Comparison of ENCODE assay signal across 8 mouse cellular contexts in the genomic region with DNA sequence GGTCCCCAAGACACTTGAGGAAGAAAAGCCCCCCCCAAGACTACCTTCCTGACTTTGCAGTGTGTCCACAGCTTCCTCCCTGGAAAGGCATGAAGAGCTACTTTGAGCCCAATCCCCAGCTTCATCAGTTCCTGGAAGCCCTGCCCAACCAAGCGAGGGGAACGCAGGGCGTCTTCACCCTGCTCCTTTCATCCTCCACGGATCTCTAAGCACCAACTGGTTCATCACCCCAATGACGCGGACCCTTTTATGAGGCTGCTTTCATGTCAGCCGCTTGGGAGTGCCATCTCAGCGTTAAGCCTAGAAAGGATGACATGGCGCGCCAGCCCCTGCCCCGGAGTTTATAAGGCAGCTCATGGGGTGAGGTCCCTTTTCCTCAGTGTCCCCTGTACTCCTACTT. TPM values are rescaled to one million over a fixed set of nuclear protein-coding genes. Genes with fewer than 3 reads are reported as not detected.
DNase-seq lines count a peak whose midpoint lies in the region; ATAC-seq and TF ChIP-seq lines count a peak whose summit lies in the region.

A gene (minus strand): TSS at position 187 of the 400 bp plus-strand sequence.

- H3K27ac ChIP-seq in heart, adult 2 months = peak within 1 kb of the TSS; percentile 92
- H3K27ac ChIP-seq in forebrain, embryonic 12.5 days = peak within 1 kb of the TSS; percentile 92
- peak within 1 kb of the TSS; percentile 96 for H3K27ac ChIP-seq in hindbrain, embryonic 10.5 days
- peak within 1 kb of the TSS; percentile 95 for H3K27ac ChIP-seq in limb, embryonic 15.5 days
- H3K27ac ChIP-seq in small intestine, adult 2 months (ENCODE audit: insufficient read depth, low read depth, low read length) = peak within 1 kb of the TSS; percentile 94

- H3K36me3 ChIP-seq in heart, adult 2 months (ENCODE audit: control insufficient read depth, insufficient read depth, low read length) = peaks cover 2% of the 10 kb centered on the region; the same call in 1 of the 2 replicates
- H3K36me3 ChIP-seq in G1E (replicated peaks) = peaks cover 36% of the 10 kb centered on the region
- H3K36me3 ChIP-seq in forebrain, embryonic 12.5 days (replicated peaks) = peaks cover 4% of the 10 kb centered on the region
- H3K36me3 ChIP-seq in hindbrain, embryonic 10.5 days = peaks cover 20% of the 10 kb centered on the region
- H3K36me3 ChIP-seq in limb, embryonic 15.5 days = peaks cover 9% of the 10 kb centered on the region
- H3K36me3 ChIP-seq in small intestine, adult 2 months (ENCODE audit: control insufficient read depth, insufficient read depth, low read length) = peaks cover 11% of the 10 kb centered on the region

- H3K27me3 ChIP-seq in heart, adult 2 months (ENCODE audit: control insufficient read depth, insufficient read depth, low read length) = no peaks in the 10 kb centered on the region
- H3K27me3 ChIP-seq in G1E (ENCODE audit: insufficient read depth, low read length) = no peaks in the 10 kb centered on the region
- H3K27me3 ChIP-seq in forebrain, embryonic 12.5 days = no peaks in the 10 kb centered on the region
- no peaks in the 10 kb centered on the region for H3K27me3 ChIP-seq in hindbrain, embryonic 10.5 days (ENCODE audit: insufficient read depth, poor library complexity, severe bottlenecking)
- no peaks in the 10 kb centered on the region for H3K27me3 ChIP-seq in limb, embryonic 15.5 days
- no peaks in the 10 kb centered on the region for H3K27me3 ChIP-seq in small intestine, adult 2 months (ENCODE audit: control insufficient read depth, insufficient read depth, low read length)

- H3K4me1 ChIP-seq in heart, adult 2 months (ENCODE audit: control insufficient read depth, insufficient read depth, low read length) = peaks cover 7% of the 10 kb centered on the region
- H3K4me1 ChIP-seq in G1E (ENCODE audit: insufficient read depth, low read depth, low read length) = peaks cover 59% of the 10 kb centered on the region
- H3K4me1 ChIP-seq in forebrain, embryonic 12.5 days = peaks cover 37% of the 10 kb centered on the region
- H3K4me1 ChIP-seq in hindbrain, embryonic 10.5 days (replicated peaks) = peaks cover 40% of the 10 kb centered on the region
- H3K4me1 ChIP-seq in limb, embryonic 15.5 days = peaks cover 28% of the 10 kb centered on the region
- H3K4me1 ChIP-seq in small intestine, adult 2 months (ENCODE audit: control insufficient read depth, insufficient read depth, insufficient read length, low read length) = peaks cover 16% of the 10 kb centered on the region; the same call in 1 of the 2 replicates

- H3K9me3 ChIP-seq in G1E (replicated peaks) = 0 out of 2 replicates have a peak, but pooled peaks cover 2% of the 10 kb centered on the region
- no peaks in the 10 kb centered on the region for H3K9me3 ChIP-seq in forebrain, embryonic 12.5 days
- no peaks in the 10 kb centered on the region for H3K9me3 ChIP-seq in hindbrain, embryonic 10.5 days
- no peaks in the 10 kb centered on the region for H3K9me3 ChIP-seq in limb, embryonic 15.5 days

- H3K4me2 ChIP-seq in forebrain, embryonic 12.5 days = peak within 1 kb of the TSS; percentile 78
- H3K4me2 ChIP-seq in limb, embryonic 15.5 days = peak within 1 kb of the TSS; percentile 55

- TF ChIP-seq CTCF in heart, adult 2 months (IDR thresholded peaks at IDR 0.05) = no peak
- no peak for TF ChIP-seq CTCF in G1E (IDR thresholded peaks at IDR 0.05; ENCODE audit: low read depth, low read length)
- TF ChIP-seq CTCF in small intestine, adult 2 months (IDR thresholded peaks at IDR 0.05; ENCODE audit: extremely low read depth, insufficient read length, insufficient replicate concordance, low read depth, low read length) = no peak

- TF ChIP-seq POLR2A in heart, adult 2 months (IDR thresholded peaks at IDR 0.05; ENCODE audit: insufficient read depth, low read depth, low read length) = no peak
- no peak for TF ChIP-seq POLR2A in small intestine, adult 2 months (IDR thresholded peaks at IDR 0.05; ENCODE audit: low read depth, low read length)

- no peak for TF ChIP-seq EP300 in heart, adult 2 months (IDR thresholded peaks at IDR 0.05; ENCODE audit: insufficient read depth, low read depth, low read length)

- H3K79me2 ChIP-seq in heart, adult 2 months (replicated peaks; ENCODE audit: control insufficient read depth, insufficient read depth, low read length) = peaks cover 6% of the 10 kb centered on the region

- WGBS in heart, adult 2 months = 3% methylated on average over 11 of the region's 11 CpGs
- WGBS in forebrain, embryonic 12.5 days = 4% methylated on average over 11 of the region's 11 CpGs
- WGBS in hindbrain, embryonic 10.5 days = 5% methylated on average over 11 of the region's 11 CpGs
- 3% methylated on average over 11 of the region's 11 CpGs for WGBS in limb, embryonic 15.5 days
- WGBS in small intestine, adult 2 months = 8% methylated on average over 11 of the region's 11 CpGs

- no peak for ATAC-seq in G1E (ENCODE audit: extremely low read depth, insufficient number of reproducible peaks, low FRiP score, poor library complexity, severe bottlenecking)
- ATAC-seq in forebrain, embryonic 12.5 days (ENCODE audit: low FRiP score) = no peak
- ATAC-seq in limb, embryonic 15.5 days (ENCODE audit: insufficient number of reproducible peaks, low FRiP score, low TSS enrichment, low read depth) = no peak

- no peak for DNase-seq in heart, adult 2 months
- DNase-seq in heart, adult 11 months = no peak
- peak; percentile 35 for DNase-seq in G1E (ENCODE audit: low spot score)
- DNase-seq in hindbrain, embryonic 10.5 days (ENCODE audit: low spot score) = no peak
- no peak for DNase-seq in spleen, postnatal 36 days (ENCODE audit: low spot score in 2 of 2)

- peak within 1 kb of the TSS; percentile 84 for H3K4me3 ChIP-seq in heart, adult 2 months
- H3K4me3 ChIP-seq in G1E (ENCODE audit: low read depth, low read length) = peak within 1 kb of the TSS; percentile 99
- H3K4me3 ChIP-seq in forebrain, embryonic 12.5 days (replicated peaks) = peak within 1 kb of the TSS; percentile 94
- H3K4me3 ChIP-seq in hindbrain, embryonic 10.5 days = peak within 1 kb of the TSS; percentile 85
- peak within 1 kb of the TSS; percentile 90 for H3K4me3 ChIP-seq in limb, embryonic 15.5 days
- H3K4me3 ChIP-seq in small intestine, adult 2 months (ENCODE audit: low read depth, low read length) = peak within 1 kb of the TSS; percentile 92

- H3K9ac ChIP-seq in heart, adult 2 months (ENCODE audit: low read depth, low read length) = peak within 1 kb of the TSS; percentile 69
- peak within 1 kb of the TSS; percentile 93 for H3K9ac ChIP-seq in forebrain, embryonic 12.5 days
- peak within 1 kb of the TSS; percentile 81 for H3K9ac ChIP-seq in limb, embryonic 15.5 days

- intact Hi-C loops in heart, adult 2 months (cut with DNase I) = loop anchor here (2.0 to 5.0 kb wide), 3 partner anchors 49 to 142 kb away; a partner anchor contains a TSS

RNA-seq across cellular contexts. Expression of the gene that starts here (rescaled TPM):
- 100 to 1,000 TPM; 107 to 121 TPM for total RNA-seq in heart, adult 2 months (2021)
- 46.1 and 77.8 TPM in 2 replicates for polyA plus RNA-seq in heart, adult 2 months (2012; rRNA removed)
- total RNA-seq in G1E (2014; fragmentation: Nextera tagmentation) = 234 and 254 TPM in 2 replicates
- total RNA-seq in G1E (2017) = 142 and 151 TPM in 2 replicates
- polyA plus RNA-seq in G1E (2012) = 98.8 and 140 TPM in 2 replicates
- 299 and 310 TPM in 2 replicates for polyA plus RNA-seq in forebrain, embryonic 12.5 days (2016; fragmentation: Nextera tagmentation; extraction: Ambion mirVana)
- 219 and 260 TPM in 2 replicates for polyA plus RNA-seq in hindbrain, embryonic 10.5 days (2016; fragmentation: Nextera tagmentation; extraction: Ambion mirVana)
- 218 and 227 TPM in 2 replicates for polyA plus RNA-seq in limb, embryonic 15.5 days (2015; fragmentation: Nextera tagmentation; extraction: Ambion mirVana)
- 10.6 and 24.8 TPM in 2 replicates for polyA plus RNA-seq in small intestine, adult 2 months (2012; rRNA removed)
